Mouse (Mus musculus) ES-E14 (cell line): ENCODE data around the gene Adamts20.

Experiments
- MAFK ChIP-seq: IDR thresholded peaks from 2 replicates; pipeline ENCODE4 v1.6.1; 2014; ENCODE audit warnings: mild to moderate bottlenecking, low read depth, low read length, inconsistent platforms; ENCODE audit not compliant: insufficient read depth
- ZNF384 ChIP-seq: IDR thresholded peaks from 2 replicates; pipeline ENCODE4 v1.6.1; 2012; ENCODE audit warnings: low read depth, low read length, inconsistent platforms

GRCm38 (mm10) chr15:94464881-94465280 lies 337 bp downstream of the Adamts20 start:
- no peak for TF ChIP-seq ZNF384
- TF ChIP-seq MAFK: no peak
